Mouse (Mus musculus): ENCODE data around the gene Gga1. TPM values are rescaled to one million over a fixed set of nuclear protein-coding genes. Genes with fewer than 3 reads are reported as not detected.

Gene Gga1
- polyA plus RNA-seq, 1 experiment from 2014 or later, result 52.7 TPM

- no peak overlapping the region for H3K27ac ChIP-seq (replicated peaks)
- H3K4me2 ChIP-seq (replicated peaks), result no peak overlapping the region
- 96% methylated on average over 8 of the region's 8 CpGs for WGBS
- no peaks in the 10 kb centered on the region for H3K27me3 ChIP-seq
- no peaks in the 10 kb centered on the region for H3K9me3 ChIP-seq
- no peak overlapping the region for H3K4me3 ChIP-seq
- ATAC-seq (ENCODE audit: low FRiP score, low read depth), result no peak
- H3K4me1 ChIP-seq, result peaks cover 25% of the 10 kb centered on the region
- peaks cover 50% of the 10 kb centered on the region for H3K36me3 ChIP-seq
- H3K9ac ChIP-seq (replicated peaks), result 0 out of 2 replicates have a peak overlapping the region, but pooled peaks have one; percentile 0
These were observed 3.4 kb downstream of the Gga1 start for GRCm38 (mm10) chr15:78880432-78880831.

GRCm38 (mm10) chr15:78881828-78882227, 4.8 kb downstream of the Gga1 start:
- WGBS, result 87% methylated on average over 3 of the region's 3 CpGs
- Histone ChIP-seq H3K9ac (replicated peaks) (no peak overlapping the region), H3K4me1 (peaks cover 14% of the 10 kb centered on the region), H3K4me3 (no peak overlapping the region), H3K27me3 (no peaks in the 10 kb centered on the region), H3K9me3 (no peaks in the 10 kb centered on the region), H3K27ac (replicated peaks) (no peak overlapping the region), H3K36me3 (peaks cover 63% of the 10 kb centered on the region), H3K4me2 (replicated peaks) (no peak overlapping the region)
- no peak for ATAC-seq (ENCODE audit: low FRiP score, low read depth)

GRCm38 (mm10) chr15:78889401-78889853, 12.4 kb downstream of the Gga1 start:
- peaks cover 90% of the 10 kb centered on the region for H3K36me3 ChIP-seq
- peaks cover 8% of the 10 kb centered on the region; the same call in 1 of the 2 replicates for H3K4me1 ChIP-seq
- H3K9me3 ChIP-seq, result no peaks in the 10 kb centered on the region
- no peak overlapping the region for H3K27ac ChIP-seq (replicated peaks)
- H3K27me3 ChIP-seq, result no peaks in the 10 kb centered on the region
- H3K9ac ChIP-seq (replicated peaks), result no peak overlapping the region
- no peak overlapping the region for H3K4me2 ChIP-seq (replicated peaks)
- ATAC-seq (ENCODE audit: low FRiP score, low read depth), result no peak
- WGBS, result 15% methylated on average over 13 of the region's 13 CpGs
- H3K4me3 ChIP-seq, result no peak overlapping the region

- Histone ChIP-seq H3K4me3 (no peak overlapping the region), H3K27me3 (no peaks in the 10 kb centered on the region), H3K4me2 (replicated peaks) (no peak overlapping the region), H3K4me1 (peaks cover 8% of the 10 kb centered on the region; the same call in 1 of the 2 replicates), H3K36me3 (peaks cover 63% of the 10 kb centered on the region), H3K9ac (replicated peaks) (no peak overlapping the region), H3K27ac (replicated peaks) (no peak overlapping the region), H3K9me3 (no peaks in the 10 kb centered on the region)
- ATAC-seq (ENCODE audit: low FRiP score, low read depth), result no peak
- 57% methylated on average over 7 of the region's 7 CpGs for WGBS
These were observed 15.4 kb downstream of the Gga1 start for GRCm38 (mm10) chr15:78892440-78892839.

GRCm38 (mm10) chr15:78894726-78895125, 17.7 kb downstream of the Gga1 start:
- no peak overlapping the region for H3K9ac ChIP-seq (replicated peaks)
- H3K9me3 ChIP-seq, result no peaks in the 10 kb centered on the region
- no peak overlapping the region for H3K27ac ChIP-seq (replicated peaks)
- H3K4me1 ChIP-seq, result peaks cover 5% of the 10 kb centered on the region; the same call in 1 of the 2 replicates
- ATAC-seq (ENCODE audit: low FRiP score, low read depth), result no peak
- peaks cover 44% of the 10 kb centered on the region for H3K36me3 ChIP-seq
- no peak overlapping the region for H3K4me2 ChIP-seq (replicated peaks)
- WGBS, result 79% methylated on average over 13 of the region's 13 CpGs
- H3K4me3 ChIP-seq, result no peak overlapping the region
- peaks cover 16% of the 10 kb centered on the region for H3K27me3 ChIP-seq

GRCm38 (mm10) chr15:78895741-78896140, 18.8 kb downstream of the Gga1 start:
- Histone ChIP-seq H3K36me3 (peaks cover 36% of the 10 kb centered on the region), H3K4me3 (no peak overlapping the region), H3K4me2 (replicated peaks) (no peak overlapping the region), H3K9me3 (no peaks in the 10 kb centered on the region), H3K4me1 (peaks cover 15% of the 10 kb centered on the region), H3K27ac (replicated peaks) (0 out of 2 replicates have a peak overlapping the region, but pooled peaks have one; percentile 32), H3K27me3 (peaks cover 26% of the 10 kb centered on the region), H3K9ac (replicated peaks) (no peak overlapping the region)
- ATAC-seq (ENCODE audit: low FRiP score, low read depth), result no peak
- WGBS, result 87% methylated on average over 2 of the region's 2 CpGs

- no peak overlapping the region for H3K9ac ChIP-seq (replicated peaks)
- peaks cover 30% of the 10 kb centered on the region for H3K27me3 ChIP-seq
- 93% methylated on average over 3 of the region's 3 CpGs for WGBS
- 0 out of 2 replicates have a peak overlapping the region, but pooled peaks have one; percentile 32 for H3K27ac ChIP-seq (replicated peaks)
- no peak overlapping the region for H3K4me3 ChIP-seq
- no peak for ATAC-seq (ENCODE audit: low FRiP score, low read depth)
- peaks cover 19% of the 10 kb centered on the region for H3K4me1 ChIP-seq
- H3K36me3 ChIP-seq, result peaks cover 32% of the 10 kb centered on the region
- H3K9me3 ChIP-seq, result no peaks in the 10 kb centered on the region
- H3K4me2 ChIP-seq (replicated peaks), result no peak overlapping the region
These were observed 19.2 kb downstream of the Gga1 start for GRCm38 (mm10) chr15:78896149-78896548.

GRCm38 (mm10) chr15:78897488-78897887, 20.5 kb downstream of the Gga1 start:
- WGBS, result 90% methylated on average over 4 of the region's 4 CpGs
- H3K9ac ChIP-seq (replicated peaks), result no peak overlapping the region
- no peak overlapping the region for H3K4me2 ChIP-seq (replicated peaks)
- H3K27ac ChIP-seq (replicated peaks), result no peak overlapping the region
- H3K9me3 ChIP-seq, result no peaks in the 10 kb centered on the region
- H3K27me3 ChIP-seq, result peaks cover 40% of the 10 kb centered on the region
- peaks cover 18% of the 10 kb centered on the region for H3K36me3 ChIP-seq
- H3K4me3 ChIP-seq, result no peak overlapping the region
- no peak for ATAC-seq (ENCODE audit: low FRiP score, low read depth)
- H3K4me1 ChIP-seq, result peaks cover 25% of the 10 kb centered on the region

- Histone ChIP-seq H3K27me3 (peaks cover 40% of the 10 kb centered on the region), H3K36me3 (peaks cover 8% of the 10 kb centered on the region), H3K27ac (replicated peaks) (no peak overlapping the region), H3K4me1 (peaks cover 25% of the 10 kb centered on the region), H3K4me2 (replicated peaks) (no peak overlapping the region), H3K4me3 (no peak overlapping the region), H3K9me3 (no peaks in the 10 kb centered on the region), H3K9ac (replicated peaks) (no peak overlapping the region)
- WGBS, result 56% methylated on average over 6 of the region's 6 CpGs
- ATAC-seq (ENCODE audit: low FRiP score, low read depth), result no peak
These were observed 21.6 kb downstream of the Gga1 start for GRCm38 (mm10) chr15:78898507-78899001.

GRCm38 (mm10) chr15:78899409-78899739, 22.4 kb downstream of the Gga1 start, which contains the start of gene Gm49510:
Gm49510 (plus strand) TSS chr15:78899667.
- H3K27me3 ChIP-seq, result peaks cover 40% of the 10 kb centered on the region
- peak within 1 kb of the TSS; percentile 94 for H3K4me2 ChIP-seq (replicated peaks)
- H3K4me1 ChIP-seq, result peaks cover 25% of the 10 kb centered on the region
- no peaks in the 10 kb centered on the region for H3K36me3 ChIP-seq
- H3K27ac ChIP-seq (replicated peaks), result no peak within 1 kb of the TSS
- peak within 1 kb of the TSS; percentile 65 for H3K9ac ChIP-seq (replicated peaks)
- WGBS, result 5% methylated on average over 19 of the region's 20 CpGs
- peak within 1 kb of the TSS; percentile 53 for H3K4me3 ChIP-seq
- no peaks in the 10 kb centered on the region for H3K9me3 ChIP-seq
- ATAC-seq (ENCODE audit: low FRiP score, low read depth), result no peak

GRCm38 (mm10) chr15:78899740-78900584, 23.0 kb downstream of the Gga1 start, which contains the start of gene Sh3bp1:
Sh3bp1 (plus strand) TSS chr15:78899768.
- WGBS, result 1% methylated on average over 46 of the region's 47 CpGs
- H3K36me3 ChIP-seq, result no peaks in the 10 kb centered on the region
- H3K4me3 ChIP-seq, result peak within 1 kb of the TSS; percentile 53
- peak; percentile 61 for ATAC-seq (ENCODE audit: low FRiP score, low read depth)
- H3K27me3 ChIP-seq, result peaks cover 40% of the 10 kb centered on the region
- H3K9ac ChIP-seq (replicated peaks), result peak within 1 kb of the TSS; percentile 65
- no peaks in the 10 kb centered on the region for H3K9me3 ChIP-seq
- H3K4me2 ChIP-seq (replicated peaks), result peak within 1 kb of the TSS; percentile 94
- H3K4me1 ChIP-seq, result peaks cover 25% of the 10 kb centered on the region
- no peak within 1 kb of the TSS for H3K27ac ChIP-seq (replicated peaks)

Data from midbrain, embryonic 12.5 days (tissue).